Mouse (Mus musculus) lung, adult 2 months (tissue): Measurements from ENCODE around the gene Ptp4a2.

ENCODE experiments used
- CTCF ChIP-seq: fragments of 200-500 bp; IDR thresholded peaks from 2 replicates; pipeline ENCODE4 v1.5.1; 2011; ENCODE audit warnings: mild to moderate bottlenecking, low read length, control low read depth; ENCODE audit not compliant: insufficient read depth
- POLR2A ChIP-seq: fragments of 200-500 bp; IDR thresholded peaks from 2 replicates; pipeline ENCODE4 v1.6.1; 2011; ENCODE audit warnings: low read depth, mild to moderate bottlenecking, control low read depth, low read length, borderline replicate concordance; ENCODE audit errors: extremely low read depth

DNA sequence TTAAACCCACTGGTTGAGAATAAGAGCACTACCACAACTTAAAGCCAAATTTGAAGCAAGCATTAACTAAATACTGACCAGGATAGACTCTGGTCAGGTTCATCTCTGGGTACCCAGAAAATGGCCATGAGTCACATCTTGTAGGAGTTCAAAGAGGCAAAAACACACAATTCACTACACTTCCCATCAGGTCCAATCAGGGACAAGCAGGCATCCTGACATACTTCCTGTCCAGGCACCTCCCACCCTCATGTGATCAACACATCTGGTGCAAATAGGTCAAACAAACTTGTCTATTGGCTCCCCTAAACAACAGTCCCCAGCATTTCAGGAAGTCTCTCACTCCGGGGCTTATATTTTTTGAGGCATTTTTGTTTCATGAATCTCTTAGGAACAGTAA, 7.7 kb upstream of the Ptp4a2 start:
- TF ChIP-seq POLR2A = no peak
- TF ChIP-seq CTCF = no peak
